Mouse (Mus musculus): ENCODE measurements around the gene Nectin2. TPM values are rescaled to one million over a fixed set of nuclear protein-coding genes. Genes with fewer than 3 reads are reported as not detected.

Nectin2 gene
- polyA plus RNA-seq, 1 experiment from 2014 or later: 87.0 TPM

DNA sequence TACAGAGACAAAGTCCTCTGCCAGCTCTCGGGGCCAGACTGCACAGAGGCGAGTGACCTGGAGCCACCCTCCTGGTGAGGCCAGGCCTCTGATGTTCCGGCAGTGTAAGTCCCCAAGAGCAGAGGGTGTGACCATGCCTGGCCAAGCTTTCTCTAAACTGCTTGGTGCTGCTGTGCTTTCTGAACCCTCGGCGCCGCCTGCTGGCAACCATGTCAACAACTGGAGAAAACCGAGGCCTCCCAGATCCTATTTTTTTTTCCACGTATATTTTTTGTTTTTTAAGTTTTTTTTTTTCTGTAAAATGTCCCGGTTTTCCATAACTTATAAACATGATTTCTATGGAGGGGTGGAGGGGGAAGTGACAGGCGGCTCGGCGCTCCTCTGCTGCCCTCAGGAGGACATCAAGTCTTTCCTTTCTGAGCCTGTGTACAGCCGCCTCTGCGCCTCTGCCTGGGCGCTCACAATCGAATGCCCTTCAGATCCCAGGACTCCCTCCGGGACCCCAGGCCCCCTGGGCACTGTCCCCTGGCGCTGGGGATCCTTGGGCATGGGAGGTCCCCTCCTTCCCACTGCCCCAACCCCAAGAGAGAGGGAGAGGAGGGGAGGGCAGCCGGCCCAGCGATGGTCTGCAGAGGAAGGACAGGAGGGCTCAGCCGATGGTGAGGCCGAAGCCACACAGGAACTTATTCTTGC is 49.1 kb downstream of the Nectin2 start:
- H3K27ac ChIP-seq (ENCODE audit: low read depth, low read length): peak overlapping the region; percentile 64
- peaks cover 15% of the 10 kb centered on the region for H3K36me3 ChIP-seq (ENCODE audit: control insufficient read depth, insufficient read depth, low read length)
- no peaks in the 10 kb centered on the region for H3K9me3 ChIP-seq (replicated peaks; ENCODE audit: control insufficient read depth, low read length)
- ATAC-seq (replicated peaks; ENCODE audit: insufficient number of reproducible peaks, low FRiP score, low TSS enrichment): peak; percentile 70
- 22% methylated on average over 22 of the region's 22 CpGs for WGBS (ENCODE audit: insufficient replicate concordance)
- peak overlapping the region; percentile 35 for H3K4me2 ChIP-seq
- H3K27me3 ChIP-seq (ENCODE audit: control insufficient read depth, insufficient read depth, low read length): no peaks in the 10 kb centered on the region
- H3K4me1 ChIP-seq (ENCODE audit: control insufficient read depth, insufficient read depth, low read length): peaks cover 23% of the 10 kb centered on the region
- peak overlapping the region; percentile 43; the same call in 1 of the 2 replicates for H3K9ac ChIP-seq (ENCODE audit: low read depth, low read length)
- H3K4me3 ChIP-seq (ENCODE audit: low read depth, low read length): 0 out of 2 replicates have a peak overlapping the region, but pooled peaks have one; percentile 8

GRCm38 (mm10) chr7:19700299-19701068 is 49.8 kb downstream of the Nectin2 start:
- H3K4me2 ChIP-seq: peak overlapping the region; percentile 35
- 52% methylated on average over 12 of the region's 12 CpGs for WGBS (ENCODE audit: insufficient replicate concordance)

GRCm38 (mm10) chr7:19699827-19700148 is 50.5 kb downstream of the Nectin2 start:
- no peak for ATAC-seq (replicated peaks; ENCODE audit: insufficient number of reproducible peaks, low FRiP score, low TSS enrichment)
- H3K4me3 ChIP-seq (ENCODE audit: low read depth, low read length): no peak overlapping the region
- peaks cover 14% of the 10 kb centered on the region for H3K36me3 ChIP-seq (ENCODE audit: control insufficient read depth, insufficient read depth, low read length)
- H3K9me3 ChIP-seq (replicated peaks; ENCODE audit: control insufficient read depth, low read length): no peaks in the 10 kb centered on the region
- no peaks in the 10 kb centered on the region for H3K27me3 ChIP-seq (ENCODE audit: control insufficient read depth, insufficient read depth, low read length)
- H3K27ac ChIP-seq (ENCODE audit: low read depth, low read length): no peak overlapping the region
- H3K4me1 ChIP-seq (ENCODE audit: control insufficient read depth, insufficient read depth, low read length): peaks cover 29% of the 10 kb centered on the region
- WGBS (ENCODE audit: insufficient replicate concordance): 77% methylated on average over 4 of the region's 4 CpGs
- H3K4me2 ChIP-seq: no peak overlapping the region
- no peak overlapping the region for H3K9ac ChIP-seq (ENCODE audit: low read depth, low read length)

More at GRCm38 (mm10) chr7:19700299-19701068, 49.8 kb downstream of the Nectin2 start:
- H3K27me3 ChIP-seq (ENCODE audit: control insufficient read depth, insufficient read depth, low read length): no peaks in the 10 kb centered on the region
- H3K9me3 ChIP-seq (replicated peaks; ENCODE audit: control insufficient read depth, low read length): no peaks in the 10 kb centered on the region
- peaks cover 23% of the 10 kb centered on the region for H3K4me1 ChIP-seq (ENCODE audit: control insufficient read depth, insufficient read depth, low read length)
- H3K27ac ChIP-seq (ENCODE audit: low read depth, low read length): peak overlapping the region; percentile 64
- H3K36me3 ChIP-seq (ENCODE audit: control insufficient read depth, insufficient read depth, low read length): peaks cover 14% of the 10 kb centered on the region
- no peak for ATAC-seq (replicated peaks; ENCODE audit: insufficient number of reproducible peaks, low FRiP score, low TSS enrichment)
- peak overlapping the region; percentile 43; the same call in 1 of the 2 replicates for H3K9ac ChIP-seq (ENCODE audit: low read depth, low read length)
- no peak overlapping the region for H3K4me3 ChIP-seq (ENCODE audit: low read depth, low read length)

DNA sequence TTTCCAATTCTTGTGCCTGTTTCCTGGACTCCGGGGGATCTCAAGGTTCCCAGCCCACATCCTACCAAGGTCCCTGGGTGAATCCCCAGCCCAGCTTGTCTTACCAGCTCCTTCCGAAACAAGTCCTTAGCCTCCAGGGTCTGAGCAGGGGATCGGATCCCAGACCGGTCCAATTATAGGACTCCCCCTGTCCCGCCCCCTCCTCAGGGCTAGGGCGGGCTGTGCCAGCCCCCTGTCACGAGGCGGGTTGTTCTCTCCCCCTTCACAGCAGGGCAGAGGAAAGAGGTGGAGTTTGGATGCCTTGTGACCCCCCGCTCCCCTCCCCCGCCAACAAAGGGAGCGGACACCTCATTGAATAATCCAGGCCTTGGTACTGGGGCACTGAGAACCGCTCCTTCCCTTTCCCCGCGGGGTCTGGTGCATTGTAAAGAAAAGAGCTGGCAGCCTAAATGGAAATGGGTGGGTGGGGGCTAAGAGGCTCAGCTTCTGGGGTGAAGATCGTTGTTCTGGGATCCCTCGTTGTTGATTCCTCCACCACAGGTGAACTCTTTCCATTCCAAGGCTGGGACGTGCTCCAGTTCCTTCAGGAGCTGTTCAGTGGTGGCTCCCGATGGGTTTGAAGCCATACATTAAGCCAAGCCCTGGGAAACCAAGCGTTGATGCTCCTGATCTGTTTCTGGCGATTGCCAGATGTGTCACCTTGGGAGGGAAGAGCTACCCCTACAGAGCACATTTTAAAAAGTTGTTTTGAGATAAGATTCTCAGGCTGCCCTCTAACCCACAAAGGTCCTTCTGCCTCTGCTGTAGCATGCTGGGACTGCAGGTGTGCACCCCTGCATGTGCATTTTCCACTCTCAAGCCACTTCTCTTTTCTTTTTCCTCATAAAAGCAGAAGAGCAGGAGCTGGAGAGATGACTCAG is 51.1 kb downstream of the Nectin2 start, which contains the start of gene Apoe:
Gene Apoe (minus strand): TSS at position 282 of the 920 bp plus-strand sequence.
- peak within 1 kb of the TSS; percentile 85 for H3K4me2 ChIP-seq
- peak within 1 kb of the TSS; percentile 46 for H3K4me3 ChIP-seq (ENCODE audit: low read depth, low read length)
- H3K36me3 ChIP-seq (ENCODE audit: control insufficient read depth, insufficient read depth, low read length): peaks cover 12% of the 10 kb centered on the region
- peaks cover 32% of the 10 kb centered on the region for H3K4me1 ChIP-seq (ENCODE audit: control insufficient read depth, insufficient read depth, low read length)
- peak within 1 kb of the TSS; percentile 72 for H3K9ac ChIP-seq (ENCODE audit: low read depth, low read length)
- peak within 1 kb of the TSS; percentile 41 for H3K27ac ChIP-seq (ENCODE audit: low read depth, low read length)
- H3K27me3 ChIP-seq (ENCODE audit: control insufficient read depth, insufficient read depth, low read length): no peaks in the 10 kb centered on the region
- no peaks in the 10 kb centered on the region for H3K9me3 ChIP-seq (replicated peaks; ENCODE audit: control insufficient read depth, low read length)
- WGBS (ENCODE audit: insufficient replicate concordance): 2% methylated on average over 19 of the region's 20 CpGs
- peak; percentile 50; the same call in 1 of the 2 replicates for ATAC-seq (replicated peaks; ENCODE audit: insufficient number of reproducible peaks, low FRiP score, low TSS enrichment)

- peak overlapping the region; percentile 46 for H3K4me3 ChIP-seq (ENCODE audit: low read depth, low read length)
- peak overlapping the region; percentile 41; the same call in 1 of the 2 replicates for H3K27ac ChIP-seq (ENCODE audit: low read depth, low read length)
Observed at GRCm38 (mm10) chr7:19697949-19698906, 52.1 kb downstream of the Nectin2 start.

DNA sequence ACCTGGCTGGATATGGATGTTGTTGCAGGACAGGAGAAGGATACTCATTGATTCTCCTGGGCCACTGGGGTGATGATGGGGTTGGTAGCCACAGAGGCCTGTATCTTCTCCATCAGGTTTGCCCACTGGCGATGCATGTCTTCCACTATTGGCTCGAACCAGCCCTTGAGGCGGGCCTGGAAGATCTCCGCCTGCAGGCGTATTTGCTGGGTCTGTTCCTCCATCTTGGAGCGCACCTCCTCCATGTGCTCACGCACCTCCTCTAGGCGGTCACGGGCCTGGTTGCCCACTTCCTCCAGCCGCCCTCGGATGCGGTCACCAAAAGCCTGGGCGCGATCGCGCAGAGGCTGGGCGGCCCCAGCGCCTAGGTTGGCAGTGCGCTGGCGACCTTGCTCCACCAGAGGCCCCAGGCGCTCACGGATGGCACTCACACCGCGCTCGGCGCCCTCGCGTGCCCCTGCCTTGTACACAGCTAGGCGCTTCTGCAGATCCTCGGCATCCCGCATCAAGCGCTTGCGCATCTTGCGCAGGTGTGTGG is 53.9 kb downstream of the Nectin2 start:
- 86% methylated on average over 34 of the region's 34 CpGs for WGBS (ENCODE audit: insufficient replicate concordance)
- no peak overlapping the region for H3K9ac ChIP-seq (ENCODE audit: low read depth, low read length)
- ATAC-seq (replicated peaks; ENCODE audit: insufficient number of reproducible peaks, low FRiP score, low TSS enrichment): no peak
- 0 out of 2 replicates have a peak overlapping the region, but pooled peaks have one; percentile 88 for H3K27ac ChIP-seq (ENCODE audit: low read depth, low read length)
- no peak overlapping the region for H3K4me3 ChIP-seq (ENCODE audit: low read depth, low read length)
- no peaks in the 10 kb centered on the region for H3K27me3 ChIP-seq (ENCODE audit: control insufficient read depth, insufficient read depth, low read length)
- H3K4me1 ChIP-seq (ENCODE audit: control insufficient read depth, insufficient read depth, low read length): peaks cover 48% of the 10 kb centered on the region
- peaks cover 6% of the 10 kb centered on the region for H3K36me3 ChIP-seq (ENCODE audit: control insufficient read depth, insufficient read depth, low read length)
- no peaks in the 10 kb centered on the region for H3K9me3 ChIP-seq (replicated peaks; ENCODE audit: control insufficient read depth, low read length)
- H3K4me2 ChIP-seq: no peak overlapping the region

More at GRCm38 (mm10) chr7:19697949-19698906, 52.1 kb downstream of the Nectin2 start:
- H3K9me3 ChIP-seq (replicated peaks; ENCODE audit: control insufficient read depth, low read length): no peaks in the 10 kb centered on the region
- peak overlapping the region; percentile 85 for H3K4me2 ChIP-seq
- no peaks in the 10 kb centered on the region for H3K27me3 ChIP-seq (ENCODE audit: control insufficient read depth, insufficient read depth, low read length)
- 1% methylated on average over 28 of the region's 28 CpGs for WGBS (ENCODE audit: insufficient replicate concordance)
- peaks cover 12% of the 10 kb centered on the region for H3K36me3 ChIP-seq (ENCODE audit: control insufficient read depth, insufficient read depth, low read length)
- H3K9ac ChIP-seq (ENCODE audit: low read depth, low read length): peak overlapping the region; percentile 72
- no peak for ATAC-seq (replicated peaks; ENCODE audit: insufficient number of reproducible peaks, low FRiP score, low TSS enrichment)
- peaks cover 37% of the 10 kb centered on the region for H3K4me1 ChIP-seq (ENCODE audit: control insufficient read depth, insufficient read depth, low read length)

DNA sequence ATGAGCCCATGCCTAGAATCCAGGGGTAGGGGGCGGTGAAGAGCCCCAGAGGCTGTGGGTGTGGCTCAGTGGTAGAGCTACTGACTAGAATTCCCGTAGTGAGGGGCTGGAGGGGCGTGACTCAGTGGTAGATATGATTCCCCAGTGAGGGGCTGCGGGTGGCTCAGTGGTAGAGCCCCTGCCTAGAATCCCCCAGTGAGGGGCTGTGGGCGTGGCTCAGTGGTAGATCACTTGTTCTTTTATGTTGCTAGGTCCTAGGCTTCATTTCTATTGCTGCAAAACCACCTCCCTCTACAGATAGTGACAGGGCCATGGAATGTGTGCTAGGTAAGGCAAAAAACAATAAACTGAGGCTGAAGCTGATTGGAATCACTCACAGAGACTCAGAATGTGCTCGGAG is 54.4 kb downstream of the Nectin2 start:
- 0 out of 2 replicates have a peak overlapping the region, but pooled peaks have one; percentile 88 for H3K27ac ChIP-seq (ENCODE audit: low read depth, low read length)
- WGBS (ENCODE audit: insufficient replicate concordance): 58% methylated on average over 6 of the region's 6 CpGs

More for the DNA sequence above, 54.4 kb downstream of the Nectin2 start:
- peaks cover 6% of the 10 kb centered on the region for H3K36me3 ChIP-seq (ENCODE audit: control insufficient read depth, insufficient read depth, low read length)
- H3K4me1 ChIP-seq (ENCODE audit: control insufficient read depth, insufficient read depth, low read length): peaks cover 44% of the 10 kb centered on the region
- no peaks in the 10 kb centered on the region for H3K27me3 ChIP-seq (ENCODE audit: control insufficient read depth, insufficient read depth, low read length)
- no peak overlapping the region for H3K4me3 ChIP-seq (ENCODE audit: low read depth, low read length)
- no peaks in the 10 kb centered on the region for H3K9me3 ChIP-seq (replicated peaks; ENCODE audit: control insufficient read depth, low read length)
- no peak for ATAC-seq (replicated peaks; ENCODE audit: insufficient number of reproducible peaks, low FRiP score, low TSS enrichment)
- H3K9ac ChIP-seq (ENCODE audit: low read depth, low read length): no peak overlapping the region
- H3K4me2 ChIP-seq: no peak overlapping the region
